ENCODE assay signal across 8 mouse cellular contexts in genomic region chr17:79355271-79355991, GRCm38 (mm10). TPM values are rescaled to one million over a fixed set of nuclear protein-coding genes. Genes with fewer than 3 reads are reported as not detected.
A peak's percentile ranks its signal among the peaks of the same experiment; 100 is the strongest.
DNase-seq lines count a peak whose midpoint lies in the region; ATAC-seq and TF ChIP-seq lines count a peak whose summit lies in the region.

No protein-coding gene starts in this region.

- peak overlapping the region; percentile 82 for H3K27ac ChIP-seq in forebrain, embryonic 12.5 days
- peak overlapping the region; percentile 97 for H3K27ac ChIP-seq in heart, postnatal 0 days (ENCODE audit: low read depth)
- peak overlapping the region; percentile 95 for H3K27ac ChIP-seq in neural tube, embryonic 14.5 days (ENCODE audit: low read depth, low read length)

- under 1% methylated on average over 59 of the region's 59 CpGs for WGBS in forebrain, embryonic 12.5 days
- under 1% methylated on average over 58 of the region's 59 CpGs for WGBS in heart, postnatal 0 days
- WGBS in neural tube, embryonic 14.5 days, result 1% methylated on average over 57 of the region's 59 CpGs

- peak; percentile 77 for ATAC-seq in forebrain, embryonic 12.5 days (ENCODE audit: low FRiP score)
- peak; percentile 31 for ATAC-seq in heart, postnatal 0 days (ENCODE audit: insufficient read depth, low read depth)
- ATAC-seq in neural tube, embryonic 14.5 days (ENCODE audit: low read depth), result peak; percentile 81

- no peaks in the 10 kb centered on the region for H3K9me3 ChIP-seq in forebrain, embryonic 12.5 days
- H3K9me3 ChIP-seq in heart, postnatal 0 days (replicated peaks; ENCODE audit: control insufficient read depth, low read length), result no peaks in the 10 kb centered on the region
- no peaks in the 10 kb centered on the region for H3K9me3 ChIP-seq in neural tube, embryonic 14.5 days (ENCODE audit: control insufficient read depth, low read length)

- peaks cover 39% of the 10 kb centered on the region for H3K27me3 ChIP-seq in forebrain, embryonic 12.5 days
- no peaks in the 10 kb centered on the region for H3K27me3 ChIP-seq in heart, postnatal 0 days (ENCODE audit: control insufficient read depth, insufficient read depth, low read length)
- no peaks in the 10 kb centered on the region for H3K27me3 ChIP-seq in neural tube, embryonic 14.5 days (ENCODE audit: control insufficient read depth, insufficient read depth, low read length)

- TF ChIP-seq EP300 in heart, postnatal 0 days (IDR thresholded peaks at IDR 0.05; ENCODE audit: low read depth), result no peak

- peak overlapping the region; percentile 72 for H3K9ac ChIP-seq in forebrain, embryonic 12.5 days
- H3K9ac ChIP-seq in heart, postnatal 0 days (replicated peaks; ENCODE audit: low read depth, low read length), result peak overlapping the region; percentile 82
- peak overlapping the region; percentile 96 for H3K9ac ChIP-seq in neural tube, embryonic 14.5 days (replicated peaks; ENCODE audit: low read depth, low read length)

- peak overlapping the region; percentile 90 for H3K4me2 ChIP-seq in forebrain, embryonic 12.5 days
- H3K4me2 ChIP-seq in heart, postnatal 0 days (ENCODE audit: low read depth, low read length), result peak overlapping the region; percentile 100
- peak overlapping the region; percentile 85 for H3K4me2 ChIP-seq in neural tube, embryonic 14.5 days (ENCODE audit: low read depth, low read length)

- peak; percentile 43 to 61 for DNase-seq in CD8-positive naive resting alpha-beta T cell, adult 2 months (ENCODE audit: low read depth in 2 of 2, low spot score in 2 of 2)
- DNase-seq in c-Kit-positive CD71-positive TER-119-positive erythroid progenitor cells, embryonic 14.5 days (ENCODE audit: low spot score), result peak; percentile 68
- peak; percentile 68 for DNase-seq in heart, postnatal 0 days (ENCODE audit: low spot score)
- DNase-seq in kidney, postnatal 4 days, result peak; percentile 75 to 85
- peak; percentile 84 to 88 for DNase-seq in lung, adult 18-20 months
- peak; percentile 56 for DNase-seq in telencephalon, adult 2 months (ENCODE audit: low read depth, low spot score)

- peak overlapping the region; percentile 69 for H3K4me3 ChIP-seq in forebrain, embryonic 12.5 days (replicated peaks)
- peak overlapping the region; percentile 74 for H3K4me3 ChIP-seq in heart, postnatal 0 days (ENCODE audit: low read depth, low read length)
- H3K4me3 ChIP-seq in neural tube, embryonic 14.5 days (ENCODE audit: low read depth, low read length), result peak overlapping the region; percentile 79

- H3K36me3 ChIP-seq in forebrain, embryonic 12.5 days (replicated peaks), result no peaks in the 10 kb centered on the region
- H3K36me3 ChIP-seq in heart, postnatal 0 days (replicated peaks; ENCODE audit: control insufficient read depth, insufficient read depth, low read length), result no peaks in the 10 kb centered on the region; the same call in 1 of the 2 replicates
- H3K36me3 ChIP-seq in neural tube, embryonic 14.5 days (ENCODE audit: control insufficient read depth, insufficient read depth, low read length), result no peaks in the 10 kb centered on the region

- peaks cover 21% of the 10 kb centered on the region for H3K4me1 ChIP-seq in forebrain, embryonic 12.5 days
- peaks cover 29% of the 10 kb centered on the region for H3K4me1 ChIP-seq in heart, postnatal 0 days (ENCODE audit: control insufficient read depth, insufficient read depth)
- peaks cover 17% of the 10 kb centered on the region for H3K4me1 ChIP-seq in neural tube, embryonic 14.5 days (ENCODE audit: control insufficient read depth, insufficient read depth, low read length)

- no peak for TF ChIP-seq CTCF in heart, postnatal 0 days (IDR thresholded peaks at IDR 0.05; ENCODE audit: low read depth)

RNA-seq across cellular contexts. Expression of gene Cdc42ep3, which starts 0.5 kb away (rescaled TPM):
- 27.2 and 33.1 TPM in 2 replicates for polyA plus RNA-seq in forebrain, embryonic 12.5 days (2016; fragmentation: Nextera tagmentation; extraction: Ambion mirVana)
- 32.9 and 37.5 TPM in 2 replicates for total RNA-seq in heart, postnatal 0 days (2014; rRNA removed; ENCODE audit: low replicate concordance)
- 74.4 and 87.0 TPM in 2 replicates for polyA plus RNA-seq in heart, postnatal 0 days (2015; fragmentation: Nextera tagmentation; extraction: Ambion mirVana)
- polyA plus RNA-seq in neural tube, embryonic 14.5 days (2014; fragmentation: Nextera tagmentation; extraction: Ambion mirVana), result 58.4 and 59.3 TPM in 2 replicates

Comparison
In these comparisons a context has a peak if more than half of its experiments do, and no peak if none do; other contexts are left out.
1. Peak in every context shown above with its lines: DNase-seq, ATAC-seq, H3K4me3 ChIP-seq and H3K27ac ChIP-seq.
2. ATAC-seq: peak in every context shown above with its lines; median percentile 81 in neural tube, embryonic 14.5 days; 77 in forebrain, embryonic 12.5 days; 31 in heart, postnatal 0 days.